Mouse (Mus musculus) naive thymus-derived CD4-positive, alpha-beta T cell, adult 2 months (primary cell): Measurements from ENCODE around the gene Il13ra1.

Experiments
- DNase-seq: peaks from one replicate; pipeline ENCODE4 v3.0.0-alpha.2; 2011; ENCODE audit warnings: low read depth

Il13ra1 gene

DNA sequence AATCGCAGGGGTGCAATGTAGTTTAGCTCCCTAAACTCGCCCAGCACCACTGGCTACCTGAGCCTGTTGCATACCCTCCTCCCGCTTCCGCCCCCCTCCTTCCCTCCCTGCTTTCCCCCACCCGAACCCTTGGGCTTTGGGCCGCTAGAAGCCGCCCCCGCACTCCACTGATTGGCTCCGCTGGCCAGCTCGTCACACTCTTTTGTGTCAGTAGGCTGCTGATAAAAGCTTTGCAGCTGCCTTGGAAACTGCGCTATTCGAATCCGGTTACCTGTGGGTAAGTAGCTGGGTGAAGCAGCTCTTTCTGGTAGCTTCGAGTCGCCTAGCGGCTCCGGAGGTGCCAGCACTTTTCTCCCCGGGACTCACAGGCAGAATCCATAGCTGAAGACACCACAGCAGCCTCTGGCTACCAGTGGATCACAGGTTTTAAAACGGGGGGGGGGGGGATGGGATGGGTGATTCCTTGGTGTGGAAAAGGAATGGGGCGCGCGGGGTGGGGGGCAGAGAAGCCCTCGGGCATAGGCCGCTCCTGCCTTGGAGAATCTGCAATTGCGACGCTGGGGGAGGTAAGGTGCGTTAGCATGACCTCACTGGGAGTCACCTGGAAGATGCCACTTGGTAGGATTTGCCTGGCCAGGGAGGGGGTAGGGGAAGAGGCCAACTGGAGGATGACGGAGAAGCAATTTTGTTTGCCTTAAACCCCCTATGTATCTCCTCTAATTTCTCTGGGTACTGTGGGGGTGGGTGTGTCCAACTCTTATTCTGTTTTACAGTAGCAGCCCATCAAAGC lies 84.0 kb downstream of the Il13ra1 start, which contains the start of gene Zcchc12:
Gene Zcchc12 (plus strand): TSS at position 169 of the 790 bp plus-strand sequence.
- DNase-seq, result peak; percentile 60

DNA sequence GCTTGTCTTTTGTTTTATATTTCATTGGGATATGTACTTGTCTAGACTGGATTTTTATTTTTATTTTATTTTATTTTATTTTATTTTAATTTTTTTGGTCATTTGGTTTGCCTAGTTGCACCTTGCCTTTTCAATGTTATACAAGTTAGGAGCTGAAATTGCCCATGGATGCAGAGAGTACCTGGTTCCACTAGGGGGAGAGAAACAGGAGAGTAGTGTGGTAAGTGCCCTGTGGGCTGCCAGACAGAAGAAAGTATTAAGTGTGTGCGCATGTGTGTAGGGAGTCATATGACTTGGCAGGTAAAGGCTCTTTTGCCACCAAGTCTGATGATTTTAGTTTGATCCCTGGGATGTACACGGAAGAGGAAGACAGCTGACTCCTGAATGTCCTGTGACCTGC lies 97.6 kb downstream of the Il13ra1 start:
- DNase-seq, result no peak

DNA sequence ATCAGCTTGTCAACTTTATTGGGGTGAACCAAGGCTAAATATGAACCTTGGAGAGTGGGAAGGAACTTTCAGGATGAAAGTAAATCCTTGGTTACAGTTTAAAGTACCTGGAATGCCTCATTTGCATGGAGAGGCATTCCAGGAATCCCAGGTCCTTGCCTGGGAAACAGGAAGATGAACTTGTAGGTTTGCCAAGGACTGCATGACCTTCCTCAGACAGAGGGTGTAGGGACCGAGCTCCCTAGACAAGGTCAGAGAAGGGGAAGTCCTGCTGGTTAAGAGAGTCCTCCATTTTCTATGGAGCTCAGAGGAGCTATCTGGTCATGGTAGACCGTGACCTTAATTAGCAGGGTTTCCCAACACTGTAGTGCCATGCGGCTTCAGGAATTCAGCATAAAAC lies 99.3 kb downstream of the Il13ra1 start:
- no peak for DNase-seq
